Mouse (Mus musculus) lung, adult 2 months (tissue): ENCODE results near the gene Gm2115. TPM values are rescaled to one million over a fixed set of nuclear protein-coding genes. Genes with fewer than 3 reads are reported as not detected.
A peak's percentile ranks its signal among the peaks of the same experiment; 100 is the strongest.

Experiments used
- DNase-seq: peaks from one replicate; pipeline ENCODE4 v3.0.0; 2022
- H3K4me1 ChIP-seq: fragments of 200-500 bp; 2 replicates; pipeline ENCODE4 v1.6.1; 2011; ENCODE audit warnings: low read length; ENCODE audit not compliant: control insufficient read depth, insufficient read depth
- H3K4me3 ChIP-seq: fragments of 200-500 bp; replicated peaks from 2 replicates; pipeline ENCODE3; 2011; ENCODE audit warnings: low read depth, mild to moderate bottlenecking, control low read depth, low read length; ENCODE audit errors: extremely low read depth
- CTCF ChIP-seq: fragments of 200-500 bp; IDR thresholded peaks from 2 replicates; pipeline ENCODE4 v1.5.1; 2011; ENCODE audit warnings: mild to moderate bottlenecking, low read length, control low read depth; ENCODE audit not compliant: insufficient read depth
- POLR2A ChIP-seq: fragments of 200-500 bp; IDR thresholded peaks from 2 replicates; pipeline ENCODE4 v1.6.1; 2011; ENCODE audit warnings: low read depth, mild to moderate bottlenecking, control low read depth, low read length, borderline replicate concordance; ENCODE audit errors: extremely low read depth
- WGBS: fragments of 180-500 bp; shearing (Covaris S2); methylation state at CpG from one replicate; pipeline ENCODE4 v1.1.7; 2018; 5-methylcytosine and 5-hydroxymethylcytosine counted together
- polyA plus RNA-seq: library from polyadenylated mRNA; depleted of rRNA; stranded (reverse); fragments of >200 nt; gene quantifications from 2 replicates; pipeline ENCODE4 v1.2.3, GENCODE M21; 2012

Gene Gm2115
- polyA plus RNA-seq, 1 experiment, result 2.2 TPM

- no peak overlapping the region for H3K4me3 ChIP-seq
- no peak for DNase-seq
- TF ChIP-seq CTCF (no peak), POLR2A (no peak)
- no peaks in the 10 kb centered on the region for H3K4me1 ChIP-seq
- 87% methylated on average over 3 of the region's 3 CpGs for WGBS
Measured at GRCm38 (mm10) chr7:84596002-84596401, 67.2 kb downstream of the Gm2115 start.

GRCm38 (mm10) chr7:84596633-84597032, 67.9 kb downstream of the Gm2115 start:
- no peaks in the 10 kb centered on the region for H3K4me1 ChIP-seq
- TF ChIP-seq POLR2A (no peak), CTCF (no peak)
- WGBS, result 76% methylated on average over 3 of the region's 3 CpGs
- no peak for DNase-seq
- H3K4me3 ChIP-seq, result no peak overlapping the region

- TF ChIP-seq POLR2A (no peak), CTCF (no peak)
- peaks cover 6% of the 10 kb centered on the region for H3K4me1 ChIP-seq
- no peak overlapping the region for H3K4me3 ChIP-seq
- WGBS, result 85% methylated on average over 2 of the region's 2 CpGs
- no peak for DNase-seq
Measured at GRCm38 (mm10) chr7:84600631-84601030, 71.9 kb downstream of the Gm2115 start.

GRCm38 (mm10) chr7:84601331-84601730, 72.6 kb downstream of the Gm2115 start:
- no peak for TF ChIP-seq POLR2A
- no peak for TF ChIP-seq CTCF
- Histone ChIP-seq H3K4me3 (no peak overlapping the region), H3K4me1 (peaks cover 6% of the 10 kb centered on the region)
- DNase-seq, result no peak
- WGBS, result 78% methylated on average over 3 of the region's 3 CpGs

GRCm38 (mm10) chr7:84604501-84604900, 75.7 kb downstream of the Gm2115 start:
- Histone ChIP-seq H3K4me1 (peaks cover 6% of the 10 kb centered on the region), H3K4me3 (peak overlapping the region; percentile 32)
- TF ChIP-seq CTCF (no peak), POLR2A (no peak)
- 50% methylated on average over 3 of the region's 3 CpGs for WGBS
- peak; percentile 16 for DNase-seq

GRCm38 (mm10) chr7:84605033-84605687, 76.4 kb downstream of the Gm2115 start:
- no peak for TF ChIP-seq POLR2A
- no peak for TF ChIP-seq CTCF
- H3K4me1 ChIP-seq, result peaks cover 6% of the 10 kb centered on the region
- DNase-seq, result no peak
- peak overlapping the region; percentile 95 for H3K4me3 ChIP-seq
- 11% methylated on average over 19 of the region's 19 CpGs for WGBS

- DNase-seq, result peak; percentile 85
- peak overlapping the region; percentile 95 for H3K4me3 ChIP-seq
- under 1% methylated on average over 32 of the region's 36 CpGs for WGBS
- H3K4me1 ChIP-seq, result peaks cover 6% of the 10 kb centered on the region
- no peak for TF ChIP-seq CTCF
- TF ChIP-seq POLR2A, result no peak; the same call in 1 of the 2 replicates
Measured at GRCm38 (mm10) chr7:84605704-84606292, 77.0 kb downstream of the Gm2115 start.

GRCm38 (mm10) chr7:84606293-84606749, 77.6 kb downstream of the Gm2115 start, which contains the start of gene Fah:
Fah (minus strand) TSS chr7:84606722.
- TF ChIP-seq POLR2A (no peak), CTCF (no peak)
- Histone ChIP-seq H3K4me3 (peak within 1 kb of the TSS; percentile 95), H3K4me1 (peaks cover 6% of the 10 kb centered on the region)
- DNase-seq, result peak; percentile 62
- 3% methylated on average over 10 of the region's 10 CpGs for whole genome bisulfite sequencing

GRCm38 (mm10) chr7:84611609-84612008, 82.9 kb downstream of the Gm2115 start:
- TF ChIP-seq POLR2A (no peak), CTCF (no peak)
- Histone ChIP-seq H3K4me3 (no peak overlapping the region), H3K4me1 (no peaks in the 10 kb centered on the region)
- 76% methylated on average over 1 of the region's 1 CpGs for WGBS
- no peak for DNase-seq

GRCm38 (mm10) chr7:84612445-84612844, 83.7 kb downstream of the Gm2115 start:
- no peaks in the 10 kb centered on the region for H3K4me1 ChIP-seq
- WGBS, result 76% methylated on average over 4 of the region's 4 CpGs

More at GRCm38 (mm10) chr7:84612445-84612844, 83.7 kb downstream of the Gm2115 start:
- no peak for TF ChIP-seq POLR2A
- TF ChIP-seq CTCF, result no peak
- DNase-seq, result no peak
- no peak overlapping the region for H3K4me3 ChIP-seq
